Mouse (Mus musculus) embryonic facial prominence, embryonic 12.5 days (tissue): ENCODE results near the gene Olfr1297. TPM values are rescaled to one million over a fixed set of nuclear protein-coding genes. Genes with fewer than 3 reads are reported as not detected.

Source experiments
- ATAC-seq: fragments of 200-750 bp; cut with Nextera tagmentation; 2 replicates; pipeline ENCODE4 v1.8.0; 2017; ENCODE audit not compliant: insufficient number of reproducible peaks, insufficient read depth, low FRiP score, low TSS enrichment
- H3K27ac ChIP-seq: fragments of 300-500 bp; sonication (generic); 2 replicates; pipeline ENCODE4 v1.5.1; 2016; ENCODE audit warnings: mild to moderate bottlenecking
- H3K27me3 ChIP-seq: fragments of 300-500 bp; sonication (generic); 2 replicates; pipeline ENCODE4 v1.6.1; 2016; ENCODE audit warnings: mild to moderate bottlenecking, moderate library complexity
- H3K36me3 ChIP-seq: fragments of 300-500 bp; sonication (generic); 2 replicates; pipeline ENCODE4 v1.6.1; 2016; ENCODE audit warnings: mild to moderate bottlenecking
- H3K4me1 ChIP-seq: fragments of 300-500 bp; sonication (generic); 2 replicates; pipeline ENCODE4 v1.6.1; 2016
- H3K4me2 ChIP-seq: fragments of 300-500 bp; sonication (generic); replicated peaks from 2 replicates; pipeline ENCODE4 v1.6.1; 2016; ENCODE audit warnings: mild to moderate bottlenecking, moderate library complexity
- H3K4me3 ChIP-seq: fragments of 300-500 bp; sonication (generic); 2 replicates; pipeline ENCODE4 v1.5.1; 2016; ENCODE audit warnings: mild to moderate bottlenecking
- H3K9ac ChIP-seq: fragments of 300-500 bp; sonication (generic); 2 replicates; pipeline ENCODE4 v1.6.1; 2016; ENCODE audit warnings: mild to moderate bottlenecking, moderate library complexity
- H3K9me3 ChIP-seq: fragments of 300-500 bp; sonication (generic); 2 replicates; pipeline ENCODE4 v1.6.1; 2016; ENCODE audit warnings: mild to moderate bottlenecking, moderate library complexity
- WGBS: fragments of 180-500 bp; shearing (Covaris S2); methylation state at CpG from one replicate; pipeline ENCODE4 v1.1.7; 2016; 5-methylcytosine and 5-hydroxymethylcytosine counted together
- polyA plus RNA-seq: library from polyadenylated mRNA; unstranded; fragments of >200 nt; fragmentation: Nextera tagmentation; extraction: Ambion mirVana; gene quantifications from 2 replicates; pipeline ENCODE4 v1.2.1, GENCODE M21; 2016

Olfr1297 gene
- not detected in 2 replicates for polyA plus RNA-seq

- H3K4me2 ChIP-seq = no peak within 1 kb of the TSS
- no peak within 1 kb of the TSS for H3K27ac ChIP-seq
- no peaks in the 10 kb centered on the region for H3K27me3 ChIP-seq
- H3K9ac ChIP-seq = no peak within 1 kb of the TSS
- H3K36me3 ChIP-seq = no peaks in the 10 kb centered on the region
- no peak within 1 kb of the TSS for H3K4me3 ChIP-seq
- WGBS = 78% methylated on average over 1 of the region's 1 CpGs
- no peaks in the 10 kb centered on the region for H3K4me1 ChIP-seq
- no peak for ATAC-seq
- H3K9me3 ChIP-seq = no peaks in the 10 kb centered on the region
These were observed at the start of gene Olfr1297 for GRCm38 (mm10) chr2:111626397-111626796. Gene Olfr1297, minus strand, starts transcription at chr2:111626497.

DNA sequence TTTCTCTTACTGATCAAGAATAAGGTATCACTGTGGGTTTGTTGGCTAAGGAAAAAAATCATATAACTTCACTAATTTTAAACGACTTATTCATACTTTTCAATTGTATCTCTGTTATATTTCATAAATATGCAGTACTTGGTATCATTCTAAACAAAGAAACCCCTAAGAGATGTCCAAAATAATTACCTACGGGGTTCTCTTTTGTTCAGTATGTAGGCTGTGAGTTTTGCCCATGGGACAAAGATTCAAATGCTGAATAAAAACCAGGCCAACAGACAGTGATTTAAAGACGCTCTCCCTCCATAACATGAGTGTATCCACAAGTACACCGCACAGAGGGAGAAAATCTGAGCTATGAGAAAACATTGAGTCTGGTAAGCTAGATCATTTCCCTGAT is 34.8 kb upstream of the Olfr1297 start, which contains the start of gene Olfr1299:
Gene Olfr1299, plus strand, starts transcription at position 301 of the 400 bp plus-strand sequence.
- no peaks in the 10 kb centered on the region for H3K27me3 ChIP-seq
- H3K36me3 ChIP-seq = no peaks in the 10 kb centered on the region
- ATAC-seq = no peak
- H3K9me3 ChIP-seq = no peaks in the 10 kb centered on the region
- H3K4me1 ChIP-seq = no peaks in the 10 kb centered on the region
- 80% methylated on average over 4 of the region's 4 CpGs for WGBS
- no peak within 1 kb of the TSS for H3K4me3 ChIP-seq
- H3K4me2 ChIP-seq = no peak within 1 kb of the TSS
- H3K9ac ChIP-seq = no peak within 1 kb of the TSS
- H3K27ac ChIP-seq = no peak within 1 kb of the TSS

GRCm38 (mm10) chr2:111649101-111649500 is 22.8 kb upstream of the Olfr1297 start, which contains the start of gene Olfr1298:
Gene Olfr1298, minus strand, starts transcription at chr2:111649201.
- no peak for ATAC-seq

GRCm38 (mm10) chr2:111569581-111569980 is 56.7 kb downstream of the Olfr1297 start, which contains the start of gene Olfr1295:
Gene Olfr1295, minus strand, starts transcription at chr2:111569681.
- no peak for ATAC-seq
- Histone ChIP-seq H3K27me3 (no peaks in the 10 kb centered on the region), H3K4me2 (no peak within 1 kb of the TSS), H3K36me3 (no peaks in the 10 kb centered on the region), H3K9me3 (no peaks in the 10 kb centered on the region), H3K9ac (no peak within 1 kb of the TSS), H3K27ac (no peak within 1 kb of the TSS), H3K4me3 (no peak within 1 kb of the TSS), H3K4me1 (no peaks in the 10 kb centered on the region)

More at GRCm38 (mm10) chr2:111649101-111649500, 22.8 kb upstream of the Olfr1297 start, which contains the start of gene Olfr1298:
- H3K9me3 ChIP-seq = no peaks in the 10 kb centered on the region
- no peak within 1 kb of the TSS for H3K9ac ChIP-seq
- H3K36me3 ChIP-seq = no peaks in the 10 kb centered on the region
- H3K4me1 ChIP-seq = no peaks in the 10 kb centered on the region
- H3K27ac ChIP-seq = no peak within 1 kb of the TSS
- H3K27me3 ChIP-seq = no peaks in the 10 kb centered on the region
- 81% methylated on average over 1 of the region's 1 CpGs for WGBS
- H3K4me3 ChIP-seq = no peak within 1 kb of the TSS
- H3K4me2 ChIP-seq = no peak within 1 kb of the TSS

Other genes starting within 250 kb of the Olfr1297 start
- gene Olfr1286, start 203.4 kb downstream of the Olfr1297 start, polyA plus RNA-seq = not detected in 2 replicates
- gene Olfr1287, start 177.4 kb downstream of the Olfr1297 start, polyA plus RNA-seq = not detected in 2 replicates
- gene Olfr1288, start 152.4 kb downstream of the Olfr1297 start, polyA plus RNA-seq = not detected in 2 replicates
- gene Olfr1289, start 145.7 kb downstream of the Olfr1297 start, polyA plus RNA-seq = not detected in 2 replicates
- not detected in 2 replicates for gene Olfr1290, start 132.7 kb downstream of the Olfr1297 start, polyA plus RNA-seq
- not detected in 2 replicates for gene Olfr1291-ps1, start 129.3 kb downstream of the Olfr1297 start, polyA plus RNA-seq
- gene Olfr1293-ps, start 101.3 kb downstream of the Olfr1297 start, polyA plus RNA-seq = not detected in 2 replicates
- gene Olfr1294, start 86.2 kb downstream of the Olfr1297 start, polyA plus RNA-seq = not detected in 2 replicates
- gene Olfr1295, start 56.8 kb downstream of the Olfr1297 start, polyA plus RNA-seq = not detected in 2 replicates
- not detected in 2 replicates for gene Olfr1298, start 22.7 kb upstream of the Olfr1297 start, polyA plus RNA-seq
- not detected in 2 replicates for gene Olfr1299, start 34.9 kb upstream of the Olfr1297 start, polyA plus RNA-seq
- gene Olfr1301, start 124.5 kb upstream of the Olfr1297 start, polyA plus RNA-seq = not detected in 2 replicates
- gene Olfr1302, start 150.9 kb upstream of the Olfr1297 start, polyA plus RNA-seq = not detected in 2 replicates
- gene Olfr1303, start 193.8 kb upstream of the Olfr1297 start, polyA plus RNA-seq = not detected in 2 replicates